Mouse (Mus musculus) ES-E14 (cell line): ENCODE results near the gene Reep3.

Experiments used
- CHD2 ChIP-seq: IDR thresholded peaks from 2 replicates; pipeline ENCODE4 v1.6.1; 2014; ENCODE audit warnings: mild to moderate bottlenecking, low read depth, low read length, inconsistent platforms
- MAFK ChIP-seq: IDR thresholded peaks from 2 replicates; pipeline ENCODE4 v1.6.1; 2014; ENCODE audit warnings: mild to moderate bottlenecking, low read depth, low read length, inconsistent platforms; ENCODE audit not compliant: insufficient read depth
- ZC3H11A ChIP-seq: IDR thresholded peaks from 2 replicates; pipeline ENCODE4 v1.6.1; 2012; ENCODE audit warnings: low read depth, mild to moderate bottlenecking, inconsistent platforms, low read length, borderline replicate concordance
- ZNF384 ChIP-seq: IDR thresholded peaks from 2 replicates; pipeline ENCODE4 v1.6.1; 2012; ENCODE audit warnings: low read depth, low read length, inconsistent platforms

- TF ChIP-seq ZC3H11A (no peak), ZNF384 (no peak), MAFK (no peak), CHD2 (no peak)
Measured at GRCm38 (mm10) chr10:67057696-67058095, 39.0 kb downstream of the Reep3 start.
